Mouse (Mus musculus): ENCODE results near the gene Gm20838. TPM values are rescaled to one million over a fixed set of nuclear protein-coding genes. Genes with fewer than 3 reads are reported as not detected.
"Not testable (repeated sequence)": the region's sequence is repeated elsewhere in the genome, so short reads cannot be mapped to it uniquely, and the experiment has no call there.

The Gm20838 gene
- polyA plus RNA-seq (2012; ENCODE audit: insufficient read depth, insufficient read length, missing spikeins): not detected in 2 replicates

GRCm38 (mm10) chrY:33543064-33543463 is at the start of gene Gm20838:
TSS of gene Gm20838 (minus strand) at chrY:33543164.
- H3K27ac ChIP-seq (ENCODE audit: insufficient read depth, low read depth, low read length); H3K4me3 ChIP-seq (ENCODE audit: insufficient read depth, low read length); H3K4me1 ChIP-seq (ENCODE audit: control insufficient read depth, insufficient read depth, low read length): not testable (repeated sequence)
